Mouse (Mus musculus) intestine, embryonic 15.5 days (tissue): ENCODE results near the gene Usp28. TPM values are rescaled to one million over a fixed set of nuclear protein-coding genes. Genes with fewer than 3 reads are reported as not detected.

Experiments used
- ATAC-seq: fragments of 200-750 bp; cut with Nextera tagmentation; 2 replicates; pipeline ENCODE4 v1.8.0; 2017; ENCODE audit warnings: moderate TSS enrichment, moderate library complexity
- H3K27ac ChIP-seq: fragments of 300-500 bp; sonication (generic); 2 replicates; pipeline ENCODE4 v1.5.1; 2015; ENCODE audit warnings: mild to moderate bottlenecking, inconsistent platforms
- H3K27me3 ChIP-seq: fragments of 300-500 bp; sonication (generic); replicated peaks from 2 replicates; pipeline ENCODE4 v1.6.1; 2015; ENCODE audit warnings: inconsistent platforms
- H3K36me3 ChIP-seq: fragments of 300-500 bp; sonication (generic); 2 replicates; pipeline ENCODE4 v1.6.1; 2015; ENCODE audit warnings: inconsistent platforms
- H3K4me1 ChIP-seq: fragments of 300-500 bp; sonication (generic); replicated peaks from 2 replicates; pipeline ENCODE4 v1.6.1; 2015; ENCODE audit warnings: inconsistent platforms
- H3K4me2 ChIP-seq: fragments of 300-500 bp; sonication (generic); replicated peaks from 2 replicates; pipeline ENCODE4 v1.6.1; 2015; ENCODE audit warnings: mild to moderate bottlenecking, inconsistent platforms
- H3K4me3 ChIP-seq: fragments of 300-500 bp; sonication (generic); replicated peaks from 2 replicates; pipeline ENCODE4 v1.5.1; 2015; ENCODE audit warnings: inconsistent platforms
- H3K9ac ChIP-seq: fragments of 300-500 bp; sonication (generic); 2 replicates; pipeline ENCODE4 v1.6.1; 2015; ENCODE audit warnings: inconsistent platforms
- H3K9me3 ChIP-seq: fragments of 300-500 bp; sonication (generic); 2 replicates; pipeline ENCODE4 v1.6.1; 2016; ENCODE audit warnings: inconsistent platforms
- WGBS: fragments of 180-500 bp; shearing (Covaris S2); methylation state at CpG from one replicate; pipeline ENCODE4 v1.1.7; 2015; 5-methylcytosine and 5-hydroxymethylcytosine counted together
- polyA plus RNA-seq: library from polyadenylated mRNA; unstranded; fragments of >200 nt; fragmentation: Nextera tagmentation; extraction: Ambion mirVana; gene quantifications from 2 replicates; pipeline ENCODE4 v1.2.1, GENCODE M21; 2015

Gene Usp28
- polyA plus RNA-seq, 1 experiment from 2014 or later: 19.2 TPM

DNA sequence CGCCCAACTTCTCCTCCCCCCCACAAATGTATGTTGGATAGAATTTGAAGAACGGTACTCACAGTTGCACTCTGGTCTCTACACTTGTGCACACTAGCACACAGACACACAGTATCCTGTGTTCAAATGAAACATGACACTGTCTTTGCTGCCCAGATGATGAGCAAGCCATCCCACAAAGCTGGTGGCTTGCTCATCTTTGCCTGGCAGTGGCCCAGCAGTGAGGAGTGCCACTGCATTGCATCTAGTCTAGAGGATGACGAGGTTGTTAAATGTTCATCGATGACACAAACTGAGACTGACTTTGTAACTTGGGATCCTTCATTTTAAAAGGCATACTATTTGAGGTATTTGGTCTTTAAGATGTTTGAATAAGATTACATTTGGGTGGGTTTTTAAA, 49.6 kb downstream of the Usp28 start:
- Histone ChIP-seq H3K36me3 (peaks cover 21% of the 10 kb centered on the region), H3K27me3 (no peaks in the 10 kb centered on the region)
- WGBS: 92% methylated on average over 4 of the region's 4 CpGs

DNA sequence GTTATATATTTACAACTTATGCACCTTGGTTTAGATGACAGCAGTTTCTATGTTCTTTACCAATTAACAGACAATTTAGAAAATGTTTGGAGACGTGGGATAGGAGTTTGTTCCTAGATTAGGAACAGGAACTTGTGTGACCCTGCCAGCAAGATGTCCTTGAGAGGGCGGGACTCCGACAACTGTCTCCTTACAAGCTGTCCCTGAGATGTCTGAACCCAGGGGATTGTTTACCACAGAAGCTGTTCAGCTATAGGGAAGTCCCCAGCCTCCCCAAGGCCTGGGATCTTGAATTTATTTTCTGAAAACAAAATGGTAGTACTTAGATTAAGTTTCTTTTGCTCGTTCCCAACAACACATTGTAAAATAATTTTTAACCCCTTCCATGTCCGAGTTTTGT, 65.7 kb downstream of the Usp28 start:
- H3K4me3 ChIP-seq: no peak overlapping the region

More for the DNA sequence above, 49.6 kb downstream of the Usp28 start:
- H3K4me2 ChIP-seq: no peak overlapping the region
- no peaks in the 10 kb centered on the region for H3K4me1 ChIP-seq
- no peak for ATAC-seq
- no peaks in the 10 kb centered on the region for H3K9me3 ChIP-seq
- no peak overlapping the region for H3K4me3 ChIP-seq
- H3K27ac ChIP-seq: no peak overlapping the region
- H3K9ac ChIP-seq: no peak overlapping the region

DNA sequence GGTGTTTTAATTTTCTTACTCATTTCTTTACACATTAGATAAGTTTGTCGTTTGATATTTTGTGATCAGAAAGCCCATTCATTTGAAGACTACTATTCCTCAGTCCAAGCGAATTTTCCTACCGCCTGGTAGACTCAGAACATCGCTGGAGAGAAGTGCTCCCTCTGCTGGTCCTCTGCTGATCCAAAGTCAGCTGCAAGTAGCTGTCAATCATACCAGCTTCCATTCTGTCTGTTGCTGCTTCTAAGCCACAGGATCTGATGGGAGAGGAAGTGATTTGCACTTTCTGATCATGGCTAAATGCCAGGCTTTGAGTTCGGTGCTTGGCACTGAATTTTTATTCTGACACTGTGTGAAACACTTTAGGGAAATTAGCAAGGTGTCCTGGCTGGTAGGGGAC, 66.2 kb downstream of the Usp28 start:
- no peak for ATAC-seq
- no peaks in the 10 kb centered on the region for H3K27me3 ChIP-seq
- H3K36me3 ChIP-seq: no peaks in the 10 kb centered on the region
- 15% methylated on average over 5 of the region's 5 CpGs for WGBS
- H3K4me1 ChIP-seq: 0 out of 2 replicates have a peak, but pooled peaks cover 1% of the 10 kb centered on the region
- no peak overlapping the region for H3K4me3 ChIP-seq
- H3K27ac ChIP-seq: no peak overlapping the region
- no peaks in the 10 kb centered on the region for H3K9me3 ChIP-seq
- H3K4me2 ChIP-seq: no peak overlapping the region
- no peak overlapping the region for H3K9ac ChIP-seq

More for the DNA sequence above, 65.7 kb downstream of the Usp28 start:
- H3K27me3 ChIP-seq: no peaks in the 10 kb centered on the region
- WGBS: 70% methylated on average over 5 of the region's 5 CpGs
- no peak overlapping the region for H3K4me2 ChIP-seq
- no peaks in the 10 kb centered on the region for H3K36me3 ChIP-seq
- H3K27ac ChIP-seq: no peak overlapping the region
- H3K4me1 ChIP-seq: no peaks in the 10 kb centered on the region
- ATAC-seq: no peak
- no peaks in the 10 kb centered on the region for H3K9me3 ChIP-seq
- no peak overlapping the region for H3K9ac ChIP-seq

DNA sequence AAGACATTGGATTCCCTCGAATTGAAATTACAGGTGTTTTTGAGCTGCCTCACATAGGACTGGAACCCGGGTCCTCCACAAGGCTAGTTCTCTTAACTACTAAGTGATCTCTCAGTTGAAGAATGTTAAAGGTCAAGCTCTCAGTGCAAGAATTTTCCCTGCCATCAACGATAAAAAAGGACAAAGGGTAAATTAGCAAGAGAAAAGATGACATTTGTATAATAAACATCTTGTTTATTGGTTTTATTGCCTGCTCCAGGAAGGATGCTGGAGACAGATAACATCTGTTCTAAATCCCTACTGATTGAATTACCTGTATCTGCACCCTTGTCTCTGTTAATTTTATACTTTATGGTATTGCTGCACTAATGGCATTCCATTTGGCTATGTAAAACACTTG, 68.9 kb downstream of the Usp28 start:
- Histone ChIP-seq H3K4me3 (no peak overlapping the region), H3K27ac (no peak overlapping the region), H3K4me2 (no peak overlapping the region), H3K9me3 (no peaks in the 10 kb centered on the region), H3K27me3 (no peaks in the 10 kb centered on the region), H3K4me1 (0 out of 2 replicates have a peak, but pooled peaks cover 5% of the 10 kb centered on the region), H3K36me3 (0 out of 2 replicates have a peak, but pooled peaks cover 3% of the 10 kb centered on the region), H3K9ac (no peak overlapping the region)
- 69% methylated on average over 3 of the region's 3 CpGs for WGBS
- no peak for ATAC-seq

DNA sequence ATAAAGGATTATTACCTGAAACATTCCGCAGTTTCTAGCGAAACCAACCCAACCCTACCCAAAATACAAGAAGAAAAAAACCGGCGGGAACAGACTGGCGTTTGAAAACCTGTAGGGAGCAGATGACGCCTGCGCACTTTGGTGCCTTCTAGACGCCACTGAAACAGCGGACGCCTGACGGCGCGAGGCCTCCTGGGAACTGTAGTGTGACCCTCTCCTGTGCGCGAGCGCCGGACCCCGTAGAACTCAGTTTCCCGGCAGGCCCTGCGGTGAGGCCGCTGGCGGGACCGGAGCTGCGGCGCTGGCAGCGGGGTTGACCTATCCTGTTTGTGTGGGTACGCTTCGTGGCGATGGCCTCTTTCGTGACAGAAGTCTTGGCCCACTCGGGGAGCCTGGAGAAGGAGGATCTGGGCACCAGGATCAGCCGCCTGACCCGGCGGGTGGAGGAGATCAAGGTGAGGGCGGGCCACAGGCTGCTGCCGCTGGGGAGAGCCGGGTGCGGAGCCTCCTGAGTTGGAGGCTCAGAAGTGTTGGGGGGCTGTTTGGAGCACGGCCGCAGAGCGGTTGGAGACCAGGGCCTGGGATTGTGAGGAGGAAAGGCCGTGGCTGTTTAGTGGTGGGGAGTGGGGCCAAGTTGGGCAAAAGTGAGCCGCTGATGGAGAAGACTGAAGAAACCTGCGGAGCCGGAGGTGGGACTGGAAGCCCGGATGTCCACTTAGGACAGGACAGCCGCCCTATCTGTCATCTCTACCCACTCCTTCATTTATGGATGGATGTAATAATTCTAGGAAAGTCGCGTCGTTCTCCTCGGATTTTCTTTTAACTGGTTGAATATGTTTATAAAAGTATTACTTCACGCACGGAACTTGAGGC, 70.4 kb downstream of the Usp28 start, which contains the start of gene Zw10:
Gene Zw10, plus strand, starts transcription at position 281 of the 873 bp plus-strand sequence.
- under 1% methylated on average over 52 of the region's 53 CpGs for WGBS
- Histone ChIP-seq H3K27ac (peak within 1 kb of the TSS; percentile 68; the same call in 1 of the 2 replicates), H3K4me2 (peak within 1 kb of the TSS; percentile 59), H3K4me1 (0 out of 2 replicates have a peak, but pooled peaks cover 5% of the 10 kb centered on the region), H3K36me3 (0 out of 2 replicates have a peak, but pooled peaks cover 3% of the 10 kb centered on the region), H3K4me3 (peak within 1 kb of the TSS; percentile 68), H3K27me3 (no peaks in the 10 kb centered on the region), H3K9ac (peak within 1 kb of the TSS; percentile 85), H3K9me3 (no peaks in the 10 kb centered on the region)
- peak; percentile 100 for ATAC-seq

DNA sequence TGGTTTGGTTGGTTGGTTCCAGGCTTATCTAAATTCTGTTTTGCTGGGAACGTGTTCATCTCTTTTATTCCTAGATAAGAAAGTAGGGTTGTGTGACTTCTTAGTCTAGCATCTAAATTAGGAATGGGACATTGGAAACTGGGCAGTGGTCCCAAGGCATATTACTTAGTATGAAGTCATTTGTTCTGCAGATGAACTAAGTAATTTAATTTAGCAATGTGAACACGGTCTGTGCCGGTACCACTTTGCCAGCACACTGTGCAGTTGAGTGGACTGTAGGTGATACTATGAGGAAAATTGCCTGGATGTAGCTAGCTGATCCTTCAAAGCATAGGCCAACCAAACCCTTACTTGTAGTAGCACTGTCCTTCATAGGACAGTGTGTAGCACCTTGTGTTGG, 91.7 kb downstream of the Usp28 start:
- no peak for ATAC-seq

DNA sequence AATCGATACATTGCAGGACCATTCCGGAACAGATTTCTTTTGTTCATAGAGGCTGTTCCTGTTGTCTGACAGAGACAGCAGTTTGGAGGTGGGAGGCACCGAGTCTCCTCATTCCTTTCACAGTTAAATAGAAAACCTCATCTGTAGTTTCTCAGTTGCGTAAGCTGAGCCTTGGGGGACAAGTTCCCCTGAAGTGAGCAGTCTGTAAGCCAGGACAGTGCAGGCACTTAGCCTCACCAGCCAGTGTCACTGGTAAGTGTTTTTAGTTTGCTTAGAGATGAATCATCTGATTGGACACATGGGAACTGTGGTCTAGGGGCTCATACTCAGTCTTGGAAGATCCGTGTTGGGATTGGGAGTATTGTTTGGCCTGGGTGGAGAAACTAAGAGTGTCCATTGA, 95.9 kb downstream of the Usp28 start, which contains the start of gene Tmprss5:
Gene Tmprss5, plus strand, starts transcription at position 154 of the 400 bp plus-strand sequence.
- Histone ChIP-seq H3K27me3 (no peaks in the 10 kb centered on the region), H3K4me2 (no peak within 1 kb of the TSS), H3K4me3 (no peak within 1 kb of the TSS), H3K36me3 (0 out of 2 replicates have a peak, but pooled peaks cover 13% of the 10 kb centered on the region), H3K4me1 (no peaks in the 10 kb centered on the region), H3K9ac (no peak within 1 kb of the TSS), H3K9me3 (no peaks in the 10 kb centered on the region), H3K27ac (no peak within 1 kb of the TSS)
- no peak for ATAC-seq
- 57% methylated on average over 5 of the region's 5 CpGs for WGBS

More for the DNA sequence above, 91.7 kb downstream of the Usp28 start:
- H3K9ac ChIP-seq: no peak overlapping the region
- H3K9me3 ChIP-seq: no peaks in the 10 kb centered on the region
- H3K27me3 ChIP-seq: no peaks in the 10 kb centered on the region
- H3K27ac ChIP-seq: no peak overlapping the region
- peaks cover 30% of the 10 kb centered on the region; the same call in 1 of the 2 replicates for H3K36me3 ChIP-seq
- 89% methylated on average over 3 of the region's 3 CpGs for WGBS
- H3K4me3 ChIP-seq: no peak overlapping the region
- H3K4me1 ChIP-seq: no peaks in the 10 kb centered on the region
- H3K4me2 ChIP-seq: no peak overlapping the region

DNA sequence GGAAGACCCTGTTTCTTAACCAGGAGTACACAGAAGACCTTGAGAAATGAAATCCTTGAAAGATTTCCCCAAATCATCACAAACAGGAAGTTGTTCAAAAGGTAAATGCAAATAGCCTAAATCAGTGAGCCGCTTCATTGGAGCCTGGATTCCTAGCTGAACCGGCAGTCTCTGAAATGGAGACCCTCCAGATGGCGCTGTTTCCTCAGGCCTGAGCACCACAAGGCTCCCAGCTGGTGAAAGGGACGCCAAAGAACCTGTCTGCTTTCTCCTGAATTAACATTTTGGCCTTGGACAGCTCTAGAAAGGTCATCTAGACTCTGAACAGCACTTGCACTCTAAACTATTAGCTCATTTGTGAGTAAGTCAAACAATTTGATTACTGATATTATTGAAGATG, 96.4 kb downstream of the Usp28 start:
- H3K4me2 ChIP-seq: no peak overlapping the region
- H3K9me3 ChIP-seq: no peaks in the 10 kb centered on the region
- no peaks in the 10 kb centered on the region for H3K27me3 ChIP-seq
- H3K36me3 ChIP-seq: 0 out of 2 replicates have a peak, but pooled peaks cover 13% of the 10 kb centered on the region
- ATAC-seq: no peak
- H3K9ac ChIP-seq: no peak overlapping the region
- 5% methylated on average over 4 of the region's 4 CpGs for WGBS
- H3K4me1 ChIP-seq: no peaks in the 10 kb centered on the region
- no peak overlapping the region for H3K27ac ChIP-seq
- no peak overlapping the region for H3K4me3 ChIP-seq

DNA sequence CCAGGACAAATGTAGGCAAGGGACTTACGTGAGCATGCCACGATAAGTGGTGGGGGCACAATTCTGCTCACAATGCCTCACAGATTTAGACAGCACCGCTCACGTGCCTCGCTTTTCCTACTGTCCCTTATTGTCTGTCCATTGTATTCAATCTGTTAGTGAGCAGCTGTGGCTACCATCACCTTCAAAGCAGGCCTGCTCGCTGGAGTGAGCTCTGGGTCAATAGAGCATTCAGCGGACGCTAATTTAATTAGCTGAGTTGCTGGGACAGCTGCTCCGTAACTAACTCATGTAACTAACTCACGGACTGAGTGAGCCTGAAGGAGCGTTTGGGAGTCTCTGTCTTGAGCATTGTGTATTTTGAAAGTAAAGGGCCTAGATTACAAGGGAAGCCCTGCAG, 102.1 kb downstream of the Usp28 start:
- no peak overlapping the region for H3K4me3 ChIP-seq
- no peak for ATAC-seq
- no peaks in the 10 kb centered on the region for H3K4me1 ChIP-seq
- H3K4me2 ChIP-seq: no peak overlapping the region
- H3K9ac ChIP-seq: no peak overlapping the region
- H3K27me3 ChIP-seq: no peaks in the 10 kb centered on the region
- 73% methylated on average over 11 of the region's 11 CpGs for WGBS
- H3K9me3 ChIP-seq: no peaks in the 10 kb centered on the region
- no peaks in the 10 kb centered on the region for H3K36me3 ChIP-seq
- no peak overlapping the region for H3K27ac ChIP-seq

Other genes with a start within 250 kb of the Usp28 start
- 2.0 and 2.4 TPM in 2 replicates for gene Zbtb16, start 149.2 kb upstream of the Usp28 start, polyA plus RNA-seq
- gene Htr3a, start 74.3 kb upstream of the Usp28 start, polyA plus RNA-seq: 3.0 and 4.1 TPM in 2 replicates
- 1.9 and 2.0 TPM in 2 replicates for gene Htr3b, start 20.4 kb upstream of the Usp28 start, polyA plus RNA-seq
- gene Zw10, start 70.2 kb downstream of the Usp28 start, polyA plus RNA-seq: 27.4 and 30.4 TPM in 2 replicates
- 0.90 and 1.2 TPM in 2 replicates for gene Tmprss5, start 95.9 kb downstream of the Usp28 start, polyA plus RNA-seq